Mouse (Mus musculus) limb, embryonic 10.5 days (tissue): ENCODE results near the gene Tac2. TPM values are rescaled to one million over a fixed set of nuclear protein-coding genes. Genes with fewer than 3 reads are reported as not detected.

ENCODE experiments used
- DNase-seq: peaks from one replicate; pipeline ENCODE4 v3.0.0-alpha.2; 2017; ENCODE audit warnings: low spot score
- H3K27ac ChIP-seq: fragments of 300-500 bp; sonication (generic); 2 replicates; pipeline ENCODE4 v1.5.1; 2016; ENCODE audit warnings: mild to moderate bottlenecking
- H3K27me3 ChIP-seq: fragments of 300-500 bp; sonication (generic); 2 replicates; pipeline ENCODE4 v1.6.1; 2016; ENCODE audit warnings: low read depth, mild to moderate bottlenecking; ENCODE audit not compliant: poor library complexity, severe bottlenecking
- H3K36me3 ChIP-seq: fragments of 300-500 bp; sonication (generic); 2 replicates; pipeline ENCODE4 v1.6.1; 2016; ENCODE audit warnings: mild to moderate bottlenecking, moderate library complexity
- H3K4me1 ChIP-seq: fragments of 300-500 bp; sonication (generic); 2 replicates; pipeline ENCODE4 v1.6.1; 2016
- H3K4me3 ChIP-seq: fragments of 300-500 bp; sonication (generic); 2 replicates; pipeline ENCODE4 v1.5.1; 2016; ENCODE audit warnings: mild to moderate bottlenecking, moderate library complexity
- H3K9me3 ChIP-seq: fragments of 300-500 bp; sonication (generic); replicated peaks from 2 replicates; pipeline ENCODE4 v1.6.1; 2016; ENCODE audit warnings: mild to moderate bottlenecking
- WGBS: fragments of 180-500 bp; shearing (Covaris S2); methylation state at CpG from one replicate; pipeline ENCODE4 v1.1.7; 2016; 5-methylcytosine and 5-hydroxymethylcytosine counted together
- polyA plus RNA-seq: library from polyadenylated mRNA; unstranded; fragments of >200 nt; fragmentation: Nextera tagmentation; extraction: Ambion mirVana; gene quantifications from 2 replicates; pipeline ENCODE4 v1.2.1, GENCODE M21; 2016

Tac2 gene
- polyA plus RNA-seq, 1 experiment from 2014 or later, result 2.1 TPM

DNA sequence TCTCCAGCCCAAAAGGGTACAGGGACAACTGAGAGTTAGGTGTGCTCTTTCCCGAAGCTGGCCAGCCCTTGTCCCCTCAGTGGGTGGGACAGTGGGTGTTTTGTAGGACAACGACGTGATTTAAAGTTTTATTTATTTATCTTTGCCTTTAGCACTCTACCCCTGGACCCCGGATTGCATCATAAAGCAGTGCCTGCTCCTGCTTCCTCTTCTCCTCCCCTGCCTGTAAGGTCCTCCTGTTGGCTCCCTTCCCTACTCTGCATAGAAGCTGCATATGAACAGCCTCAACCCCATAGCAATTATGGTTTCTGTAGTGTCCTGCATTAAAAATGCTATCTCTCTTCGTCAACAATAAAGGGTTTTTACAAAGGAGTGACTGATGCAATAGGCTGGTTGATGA lies 7.1 kb downstream of the Tac2 start:
- 38% methylated on average over 5 of the region's 5 CpGs for WGBS
- DNase-seq, result no peak
- H3K4me3 ChIP-seq, result no peak overlapping the region
- H3K4me1 ChIP-seq, result peaks cover 6% of the 10 kb centered on the region; the same call in 1 of the 2 replicates
- no peaks in the 10 kb centered on the region for H3K36me3 ChIP-seq
- no peaks in the 10 kb centered on the region for H3K9me3 ChIP-seq
- H3K27ac ChIP-seq, result no peak overlapping the region
- peaks cover 26% of the 10 kb centered on the region for H3K27me3 ChIP-seq

- WGBS, result 62% methylated on average over 5 of the region's 5 CpGs
These were observed 10.2 kb downstream of the Tac2 start for GRCm38 (mm10) chr10:127734434-127734833.

DNA sequence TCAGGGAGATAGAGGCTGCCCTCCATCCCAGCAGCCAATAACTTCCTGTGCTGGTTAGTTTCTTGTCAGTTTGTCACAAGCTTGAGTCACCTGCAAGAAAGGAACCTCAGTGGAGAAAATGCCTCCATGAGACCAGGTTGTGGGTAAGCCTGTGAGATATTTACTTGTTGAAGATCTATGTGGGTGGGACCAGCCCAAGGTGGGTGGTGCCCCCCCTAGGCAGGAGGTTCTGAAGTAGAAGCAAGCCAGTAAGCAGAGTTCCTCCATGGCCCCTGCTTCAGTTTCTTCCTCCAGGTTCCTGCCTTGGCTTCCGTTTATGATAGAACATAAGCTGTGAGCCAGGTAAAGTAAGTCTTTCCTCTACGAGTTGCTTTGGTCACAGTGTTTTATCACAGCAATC lies 12.0 kb downstream of the Tac2 start:
- no peak overlapping the region for H3K4me3 ChIP-seq
- H3K4me1 ChIP-seq, result peaks cover 21% of the 10 kb centered on the region
- DNase-seq, result no peak
- H3K9me3 ChIP-seq, result no peaks in the 10 kb centered on the region
- WGBS, result 77% methylated on average over 2 of the region's 2 CpGs
- peaks cover 3% of the 10 kb centered on the region for H3K36me3 ChIP-seq
- no peaks in the 10 kb centered on the region for H3K27me3 ChIP-seq
- no peak overlapping the region for H3K27ac ChIP-seq

More at GRCm38 (mm10) chr10:127734434-127734833, 10.2 kb downstream of the Tac2 start:
- H3K27ac ChIP-seq, result no peak overlapping the region
- no peaks in the 10 kb centered on the region for H3K36me3 ChIP-seq
- no peak for DNase-seq
- H3K4me1 ChIP-seq, result peaks cover 17% of the 10 kb centered on the region; the same call in 1 of the 2 replicates
- no peak overlapping the region for H3K4me3 ChIP-seq
- no peaks in the 10 kb centered on the region for H3K9me3 ChIP-seq
- peaks cover 8% of the 10 kb centered on the region; the same call in 1 of the 2 replicates for H3K27me3 ChIP-seq

- 75% methylated on average over 4 of the region's 4 CpGs for WGBS
- no peak for DNase-seq
- peaks cover 9% of the 10 kb centered on the region for H3K36me3 ChIP-seq
These were observed 12.6 kb downstream of the Tac2 start for GRCm38 (mm10) chr10:127736916-127737315.

DNA sequence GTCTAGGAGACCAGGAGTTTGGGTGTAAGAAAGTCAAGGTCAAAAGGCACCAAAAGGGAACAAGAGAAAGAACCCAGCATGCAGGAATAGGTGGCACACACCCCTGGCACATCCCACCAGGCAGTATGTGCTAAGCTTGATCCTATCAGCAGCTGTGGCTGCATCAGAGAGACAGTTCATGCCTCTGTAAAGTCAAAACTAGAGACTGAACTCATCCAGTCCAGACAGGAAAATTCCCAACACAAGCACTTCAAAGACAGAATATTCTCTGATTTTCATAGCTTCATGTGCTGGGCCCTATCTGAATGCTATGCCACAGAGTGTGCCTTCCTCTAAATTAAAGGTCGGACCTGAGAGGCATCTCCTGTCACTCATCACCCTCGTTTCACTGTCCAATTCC lies 13.3 kb downstream of the Tac2 start:
- H3K27me3 ChIP-seq, result no peaks in the 10 kb centered on the region
- H3K9me3 ChIP-seq, result no peaks in the 10 kb centered on the region
- peaks cover 16% of the 10 kb centered on the region for H3K36me3 ChIP-seq
- 24% methylated on average over 2 of the region's 2 CpGs for WGBS
- no peak overlapping the region for H3K27ac ChIP-seq
- peaks cover 19% of the 10 kb centered on the region for H3K4me1 ChIP-seq
- no peak overlapping the region for H3K4me3 ChIP-seq
- no peak for DNase-seq

More at GRCm38 (mm10) chr10:127736916-127737315, 12.6 kb downstream of the Tac2 start:
- H3K27me3 ChIP-seq, result no peaks in the 10 kb centered on the region
- peaks cover 19% of the 10 kb centered on the region for H3K4me1 ChIP-seq
- H3K9me3 ChIP-seq, result no peaks in the 10 kb centered on the region
- H3K27ac ChIP-seq, result no peak overlapping the region
- H3K4me3 ChIP-seq, result no peak overlapping the region

GRCm38 (mm10) chr10:127738151-127738882 lies 14.0 kb downstream of the Tac2 start:
- WGBS, result 48% methylated on average over 13 of the region's 13 CpGs
- peak overlapping the region; percentile 17; the same call in 1 of the 2 replicates for H3K4me3 ChIP-seq
- H3K4me1 ChIP-seq, result peaks cover 19% of the 10 kb centered on the region
- H3K27me3 ChIP-seq, result no peaks in the 10 kb centered on the region
- DNase-seq, result peak; percentile 58
- H3K36me3 ChIP-seq, result peaks cover 23% of the 10 kb centered on the region
- no peak overlapping the region for H3K27ac ChIP-seq
- no peaks in the 10 kb centered on the region for H3K9me3 ChIP-seq

- Histone ChIP-seq H3K4me1 (peaks cover 19% of the 10 kb centered on the region), H3K27me3 (no peaks in the 10 kb centered on the region), H3K36me3 (peaks cover 32% of the 10 kb centered on the region), H3K9me3 (no peaks in the 10 kb centered on the region), H3K27ac (peak within 1 kb of the TSS; percentile 97), H3K4me3 (peak within 1 kb of the TSS; percentile 100)
- peak; percentile 89 for DNase-seq
- whole genome bisulfite sequencing, result 10% methylated on average over 50 of the region's 61 CpGs
These were observed 14.9 kb downstream of the Tac2 start, which contains the start of gene Zbtb39 for GRCm38 (mm10) chr10:127739083-127739660. Zbtb39 (plus strand) TSS chr10:127739538.

DNA sequence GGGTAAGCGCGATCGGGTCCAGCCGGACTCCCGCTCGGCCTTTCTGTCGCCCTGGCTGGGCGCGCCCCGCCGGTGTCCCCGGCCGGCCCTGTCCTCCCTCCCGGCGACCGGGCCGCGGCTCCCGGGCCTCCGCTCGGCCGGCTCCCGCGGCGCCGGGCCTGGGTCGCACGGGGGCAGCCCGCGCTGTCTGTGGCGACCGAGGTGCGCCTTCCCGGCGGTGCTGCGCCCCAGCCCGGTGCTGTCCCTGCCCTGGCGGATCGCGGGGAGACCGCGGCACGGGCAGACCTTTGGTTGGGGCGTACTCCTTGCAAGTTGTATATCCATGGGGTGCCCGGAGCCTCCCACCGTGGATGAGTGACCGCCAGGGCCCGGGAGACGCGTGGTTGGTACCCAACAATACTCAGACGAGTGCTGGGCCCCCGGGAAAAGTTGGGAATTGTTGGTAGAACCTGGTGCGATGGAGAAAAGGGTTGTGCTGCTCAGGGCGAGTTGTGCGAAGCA lies 15.4 kb downstream of the Tac2 start:
- Histone ChIP-seq H3K4me1 (peaks cover 19% of the 10 kb centered on the region), H3K27me3 (no peaks in the 10 kb centered on the region), H3K4me3 (peak overlapping the region; percentile 100), H3K9me3 (no peaks in the 10 kb centered on the region), H3K36me3 (peaks cover 37% of the 10 kb centered on the region), H3K27ac (peak overlapping the region; percentile 97)
- DNase-seq, result peak; percentile 70
- WGBS, result under 1% methylated on average over 55 of the region's 55 CpGs

DNA sequence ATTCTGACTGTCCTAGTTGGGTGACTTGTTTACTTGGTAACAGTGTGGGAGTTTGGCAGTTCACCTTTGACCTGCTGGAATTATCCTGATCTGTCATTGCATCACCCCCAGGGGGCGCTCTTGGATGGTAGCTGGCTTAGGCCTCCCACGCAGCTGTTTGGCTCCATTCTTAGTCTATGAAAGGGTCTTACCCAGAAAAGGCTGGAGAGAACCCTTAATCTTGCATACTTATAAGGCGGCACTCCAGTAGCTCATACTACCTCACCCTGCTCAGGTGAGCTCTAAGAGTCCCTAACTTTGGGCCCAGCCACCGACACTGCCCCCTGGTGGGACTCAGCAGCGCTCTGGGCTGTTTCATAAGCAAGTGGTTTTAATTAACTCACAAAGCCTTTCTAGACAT lies 20.4 kb downstream of the Tac2 start:
- Histone ChIP-seq H3K27ac (no peak overlapping the region), H3K9me3 (no peaks in the 10 kb centered on the region), H3K4me3 (no peak overlapping the region), H3K36me3 (peaks cover 78% of the 10 kb centered on the region), H3K4me1 (peaks cover 28% of the 10 kb centered on the region), H3K27me3 (no peaks in the 10 kb centered on the region)
- WGBS, result 59% methylated on average over 5 of the region's 5 CpGs
- peak; percentile 69 for DNase-seq

DNA sequence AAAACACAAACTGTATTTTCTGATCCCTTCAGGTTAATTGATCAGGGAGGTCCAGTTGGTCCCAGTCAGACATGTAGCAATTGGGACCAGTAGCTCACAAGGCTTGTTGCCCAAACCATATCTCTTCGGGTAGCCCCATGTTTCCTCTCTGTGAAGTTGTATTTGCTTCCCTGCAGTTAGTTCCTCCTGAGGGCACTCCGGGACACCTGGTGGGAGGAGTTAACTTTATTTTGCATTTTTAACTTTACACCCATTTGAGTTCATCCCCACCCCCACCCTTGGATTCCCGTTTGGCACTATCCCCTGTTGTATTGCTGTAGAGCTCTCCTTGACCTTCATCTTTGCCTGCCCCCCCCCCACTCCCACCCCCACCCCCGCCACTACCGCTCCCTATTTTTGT lies 21.6 kb downstream of the Tac2 start:
- Histone ChIP-seq H3K9me3 (no peaks in the 10 kb centered on the region), H3K36me3 (peaks cover 78% of the 10 kb centered on the region), H3K4me1 (peaks cover 29% of the 10 kb centered on the region), H3K4me3 (no peak overlapping the region), H3K27ac (no peak overlapping the region), H3K27me3 (no peaks in the 10 kb centered on the region)
- WGBS, result 82% methylated on average over 5 of the region's 5 CpGs
- DNase-seq, result no peak

- Histone ChIP-seq H3K27ac (no peak overlapping the region), H3K36me3 (peaks cover 66% of the 10 kb centered on the region), H3K27me3 (no peaks in the 10 kb centered on the region), H3K9me3 (no peaks in the 10 kb centered on the region), H3K4me3 (no peak overlapping the region), H3K4me1 (peaks cover 28% of the 10 kb centered on the region)
- DNase-seq, result no peak
- WGBS, result 91% methylated on average over 8 of the region's 8 CpGs
These were observed 23.0 kb downstream of the Tac2 start for GRCm38 (mm10) chr10:127747254-127747653.

- H3K27ac ChIP-seq, result no peak overlapping the region
- no peaks in the 10 kb centered on the region for H3K9me3 ChIP-seq
- peak overlapping the region; percentile 16; the same call in 1 of the 2 replicates for H3K4me3 ChIP-seq
- H3K27me3 ChIP-seq, result no peaks in the 10 kb centered on the region
- peaks cover 28% of the 10 kb centered on the region for H3K4me1 ChIP-seq
- H3K36me3 ChIP-seq, result peaks cover 48% of the 10 kb centered on the region
- WGBS, result 9% methylated on average over 8 of the region's 8 CpGs
- DNase-seq, result no peak
These were observed 24.8 kb downstream of the Tac2 start for GRCm38 (mm10) chr10:127748847-127749612.
